Mouse (Mus musculus): ENCODE measurements around the gene Doc2a.

Doc2a gene

GRCm38 (mm10) chr7:126823940-126824339, 23.3 kb upstream of the Doc2a start:
- DNase-seq, result no peak

GRCm38 (mm10) chr7:126825403-126825802, 21.8 kb upstream of the Doc2a start:
- DNase-seq, result peak; percentile 66

- no peak for DNase-seq
Observed at GRCm38 (mm10) chr7:126825952-126826351, 21.3 kb upstream of the Doc2a start.

- no peak for DNase-seq
Observed at GRCm38 (mm10) chr7:126831539-126831938, 15.7 kb upstream of the Doc2a start, which contains the start of gene 4930451I11Rik. Gene 4930451I11Rik, minus strand, starts transcription at chr7:126831639.

GRCm38 (mm10) chr7:126832036-126832598, 15.1 kb upstream of the Doc2a start:
- DNase-seq, result peak; percentile 91

- DNase-seq, result no peak
Observed at GRCm38 (mm10) chr7:126833294-126833693, 13.9 kb upstream of the Doc2a start.

- DNase-seq, result no peak
Observed at GRCm38 (mm10) chr7:126843276-126843675, 3.9 kb upstream of the Doc2a start.

GRCm38 (mm10) chr7:126845516-126845915, 1.7 kb upstream of the Doc2a start:
- no peak for DNase-seq

- peak; percentile 41 for DNase-seq
Observed at GRCm38 (mm10) chr7:126847421-126848398, 494 bp downstream of the Doc2a start.

GRCm38 (mm10) chr7:126848794-126849193, 1.6 kb downstream of the Doc2a start:
- no peak for DNase-seq

GRCm38 (mm10) chr7:126850161-126850560, 2.9 kb downstream of the Doc2a start:
- DNase-seq, result no peak

- no peak for DNase-seq
Observed at GRCm38 (mm10) chr7:126851192-126851591, 4.0 kb downstream of the Doc2a start.

- no peak for DNase-seq
Observed at GRCm38 (mm10) chr7:126853454-126853853, 6.2 kb downstream of the Doc2a start.

- DNase-seq, result no peak
Observed at GRCm38 (mm10) chr7:126855641-126856040, 8.4 kb downstream of the Doc2a start.

- peak; percentile 76 for DNase-seq
Observed at GRCm38 (mm10) chr7:126856741-126857420, 9.7 kb downstream of the Doc2a start.

GRCm38 (mm10) chr7:126860987-126861386, 13.8 kb downstream of the Doc2a start:
- no peak for DNase-seq

GRCm38 (mm10) chr7:126861429-126862130, 14.4 kb downstream of the Doc2a start, which contains the start of gene Hirip3:
Gene Hirip3, plus strand, starts transcription at chr7:126861972.
- DNase-seq, result peak; percentile 96

- peak; percentile 95 for DNase-seq
Observed at GRCm38 (mm10) chr7:126862147-126862784, 15.1 kb downstream of the Doc2a start, which contains the start of gene Ino80e. Gene Ino80e, minus strand, starts transcription at chr7:126862377.

GRCm38 (mm10) chr7:126863791-126864190, 16.6 kb downstream of the Doc2a start:
- no peak for DNase-seq

GRCm38 (mm10) chr7:126867534-126867933, 20.3 kb downstream of the Doc2a start:
- no peak for DNase-seq

GRCm38 (mm10) chr7:126868003-126868402, 20.8 kb downstream of the Doc2a start:
- no peak for DNase-seq
